Mouse (Mus musculus) CH12.LX (cell line): ENCODE measurements around the gene Clec3b. TPM values are rescaled to one million over a fixed set of nuclear protein-coding genes. Genes with fewer than 3 reads are reported as not detected.

Experiments used
- DNase-seq: peaks from one replicate; pipeline ENCODE4 v3.0.0-alpha.2; 2013; ENCODE audit errors: extremely low read depth
- H3K27ac ChIP-seq: 2 replicates; pipeline ENCODE4 v1.5.1; 2012; ENCODE audit warnings: low read depth, mild to moderate bottlenecking, control low read depth, moderate library complexity; ENCODE audit not compliant: insufficient read depth
- H3K27me3 ChIP-seq: replicated peaks from 2 replicates; pipeline ENCODE3; 2012; ENCODE audit warnings: inconsistent platforms
- H3K36me3 ChIP-seq, 2 experiments: replicated peaks in 1 of 2; 2 replicates each; pipeline versions ENCODE3 to v1.6.1; 2012; ENCODE audit warnings: inconsistent platforms in 1 of 2, low read length in 1 of 2, mild to moderate bottlenecking in 1 of 2, mixed read lengths in 1 of 2, moderate library complexity in 1 of 2; ENCODE audit not compliant: control insufficient read depth in 1 of 2, insufficient read depth in 1 of 2
- H3K4me1 ChIP-seq, 2 experiments: 2 replicates each; pipeline ENCODE4 v1.6.1; 2012; ENCODE audit warnings: inconsistent platforms in 1 of 2, moderate library complexity in 1 of 2; ENCODE audit not compliant: insufficient read depth in 2 of 2, control insufficient read depth in 1 of 2
- H3K4me2 ChIP-seq: 2 replicates; pipeline ENCODE4 v1.6.1; 2012; ENCODE audit warnings: low read depth, mild to moderate bottlenecking, control low read depth; ENCODE audit not compliant: poor library complexity, insufficient read depth, severe bottlenecking
- H3K4me3 ChIP-seq, 3 experiments: fragments of 150-350 bp in 1 of 3; sonication (generic) in 1 of 3; replicated peaks in 1 of 3; 2 replicates each; pipeline versions ENCODE3 to v1.5.1; 2011 to 2012; ENCODE audit warnings: low read depth in 2 of 3, low read length in 2 of 3, mild to moderate bottlenecking in 2 of 3, moderate library complexity in 2 of 3, control low read depth in 1 of 3, improper control_type of control experiment in 1 of 3, inconsistent platforms in 1 of 3, mixed read lengths in 1 of 3; ENCODE audit not compliant: poor library complexity in 1 of 3
- H3K79me2 ChIP-seq: replicated peaks from 2 replicates; pipeline ENCODE4 v1.6.1; 2012; ENCODE audit warnings: mild to moderate bottlenecking, moderate library complexity; ENCODE audit not compliant: control insufficient read depth, poor library complexity, insufficient read depth, severe bottlenecking; ENCODE audit errors: extremely low read depth
- H3K9ac ChIP-seq: 2 replicates; pipeline ENCODE4 v1.6.1; 2012; ENCODE audit warnings: low read depth, mild to moderate bottlenecking, control low read depth, moderate library complexity; ENCODE audit not compliant: insufficient read depth
- H3K9me3 ChIP-seq: replicated peaks from 2 replicates; pipeline ENCODE3; 2012; ENCODE audit warnings: low read length, inconsistent platforms, mixed read lengths
- CHD1 ChIP-seq: IDR thresholded peaks from 2 replicates; pipeline ENCODE4 v1.6.1; 2012; ENCODE audit warnings: low read depth, low read length, improper control_type of control experiment, inconsistent platforms
- CHD2 ChIP-seq: IDR thresholded peaks from 2 replicates; pipeline ENCODE4 v1.6.1; 2011; ENCODE audit warnings: low read length, improper control_type of control experiment
- CTCF ChIP-seq, 2 experiments: IDR thresholded peaks in 1 of 2; conservative IDR thresholded peaks in 1 of 2; 2 replicates each; pipeline ENCODE4 v1.5.1; 2011 to 2012; ENCODE audit warnings: low read depth in 2 of 2, low read length in 2 of 2, improper control_type of control experiment in 1 of 2, inconsistent platforms in 1 of 2, mild to moderate bottlenecking in 1 of 2, moderate library complexity in 1 of 2
- ELF1 ChIP-seq: IDR thresholded peaks from 2 replicates; pipeline ENCODE4 v1.6.1; 2014; ENCODE audit warnings: low read depth, mild to moderate bottlenecking, inconsistent platforms, low read length, improper control_type of control experiment
- ETS1 ChIP-seq: conservative IDR thresholded peaks from 2 replicates; pipeline ENCODE4 v1.6.1; 2012; ENCODE audit warnings: low read depth, mild to moderate bottlenecking, inconsistent platforms, low read length, improper control_type of control experiment, moderate library complexity
- MAFK ChIP-seq: IDR thresholded peaks from 2 replicates; pipeline ENCODE4 v1.6.1; 2011; ENCODE audit warnings: low read length, improper control_type of control experiment; ENCODE audit not compliant: insufficient replicate concordance
- MAX ChIP-seq: IDR thresholded peaks from 2 replicates; pipeline ENCODE4 v1.6.1; 2011; ENCODE audit warnings: low read length, improper control_type of control experiment
- MAZ ChIP-seq: IDR thresholded peaks from 2 replicates; pipeline ENCODE4 v1.6.1; 2012; ENCODE audit warnings: low read depth, mild to moderate bottlenecking, inconsistent platforms, low read length, improper control_type of control experiment, moderate library complexity
- MEF2A ChIP-seq: IDR thresholded peaks from 2 replicates; pipeline ENCODE4 v1.6.1; 2014; ENCODE audit warnings: low read depth, mild to moderate bottlenecking, inconsistent platforms, low read length, improper control_type of control experiment, borderline replicate concordance
- MYC ChIP-seq: IDR thresholded peaks from 2 replicates; pipeline ENCODE4 v1.6.1; 2011; ENCODE audit warnings: low read depth, mild to moderate bottlenecking, improper control_type of control experiment, low read length
- NELFE ChIP-seq: IDR thresholded peaks from 2 replicates; pipeline ENCODE4 v1.6.1; 2011; ENCODE audit warnings: low read depth, low read length, improper control_type of control experiment
- NRF1 ChIP-seq: IDR thresholded peaks from 2 replicates; pipeline ENCODE4 v1.6.1; 2014; ENCODE audit warnings: low read depth, mild to moderate bottlenecking, inconsistent platforms, low read length, improper control_type of control experiment, moderate library complexity
- POLR2AphosphoS2 ChIP-seq: IDR thresholded peaks from 2 replicates; pipeline ENCODE4 v1.6.1; 2011; ENCODE audit warnings: low read depth, low read length, improper control_type of control experiment
- RAD21 ChIP-seq: IDR thresholded peaks from 2 replicates; pipeline ENCODE4 v1.6.1; 2011; ENCODE audit warnings: low read depth, mild to moderate bottlenecking, low read length, improper control_type of control experiment, moderate library complexity
- SMC3 ChIP-seq: IDR thresholded peaks from 2 replicates; pipeline ENCODE4 v1.6.1; 2011; ENCODE audit warnings: low read depth, low read length, improper control_type of control experiment
- TBP ChIP-seq: conservative IDR thresholded peaks from 2 replicates; pipeline ENCODE4 v1.6.1; 2011; ENCODE audit warnings: low read depth, low read length, improper control_type of control experiment
- USF1 ChIP-seq: IDR thresholded peaks from 2 replicates; pipeline ENCODE4 v1.6.1; 2014; ENCODE audit warnings: low read depth, mild to moderate bottlenecking, inconsistent platforms, low read length, improper control_type of control experiment
- USF2 ChIP-seq: conservative IDR thresholded peaks from 2 replicates; pipeline ENCODE4 v1.6.1; 2011; ENCODE audit warnings: low read depth, low read length, improper control_type of control experiment
- ZKSCAN1 ChIP-seq: IDR thresholded peaks from 2 replicates; pipeline ENCODE4 v1.6.1; 2012; ENCODE audit warnings: low read depth, inconsistent platforms, low read length, improper control_type of control experiment, borderline replicate concordance
- ZNF384 ChIP-seq: IDR thresholded peaks from 2 replicates; pipeline ENCODE4 v1.6.1; 2012; ENCODE audit warnings: low read depth, low read length, improper control_type of control experiment, inconsistent platforms
- dilution Hi-C: fragments of 300-500 bp; cut with MboI; formaldehyde crosslinking; loops from 2 replicates; pipeline ENCODE4 v1.14.3; 2020; ENCODE audit warnings: low sequenced_read_pairs; ENCODE audit not compliant: extremely low pct_unique_long_range_greater_than_20kb, extremely low pct_ligation_motif_present
- in situ Hi-C: fragments of 300-500 bp; cut with MboI; formaldehyde crosslinking; loops from 3 replicates; pipeline ENCODE4 v1.14.3; 2019; ENCODE audit warnings: low sequenced_read_pairs, low pct_ligation_motif_present, low pct_unique_long_range_greater_than_20kb, mixed read lengths
- polyA plus RNA-seq: library from polyadenylated mRNA; unstranded; fragments of >175 nt; gene quantifications from 2 replicates; pipeline ENCODE4 v1.2.1, GENCODE M21; 2012; ENCODE audit warnings: low read depth; ENCODE audit not compliant: insufficient read length
- total RNA-seq, 2 experiments: library from RNA; depleted of rRNA; stranded (reverse); fragments of 300-350 nt in 1 of 2; fragments of >200 nt in 1 of 2; gene quantifications; 2 replicates each; pipeline ENCODE4 v1.2.3; 2012 to 2014

The Clec3b gene
- total and polyA plus RNA-seq, 3 experiments = 0.31 TPM; not detected in 2

DNA sequence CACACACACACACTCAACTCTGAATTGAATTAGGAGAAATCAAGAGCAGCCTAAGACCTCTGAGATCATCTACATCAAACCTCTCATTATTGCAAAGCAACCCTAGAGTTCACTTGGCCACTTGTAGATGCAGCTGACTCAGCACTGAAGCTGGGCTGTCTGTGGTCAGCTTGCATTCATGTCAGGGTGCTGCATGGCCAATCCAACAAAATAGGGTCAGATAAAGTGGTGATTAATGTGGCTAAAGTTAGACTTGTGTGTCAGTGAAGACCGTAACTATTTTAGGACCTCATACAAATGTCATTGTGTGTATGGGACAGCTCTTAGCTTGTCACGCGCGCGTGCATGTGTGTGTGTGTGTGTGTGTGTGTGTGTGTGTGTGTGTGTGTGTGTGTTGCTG lies 36.8 kb downstream of the Clec3b start:
- Histone ChIP-seq H3K4me3 (no peak overlapping the region), H3K4me2 (no peak overlapping the region), H3K36me3 (peaks cover 17 to 42% of the 10 kb centered on the region in 2 experiments), H3K79me2 (no peaks in the 10 kb centered on the region), H3K4me1 (peaks cover 4 to 33% of the 10 kb centered on the region in 2 experiments; a peak in 3 of 4 replicates), H3K27ac (no peak overlapping the region), H3K9me3 (no peaks in the 10 kb centered on the region), H3K9ac (no peak overlapping the region), H3K27me3 (no peaks in the 10 kb centered on the region)
- no peak for DNase-seq
- in situ Hi-C loops (no loop called here), dilution Hi-C loops (no loop called here)
- TF ChIP-seq MAX (no peak), TBP (no peak), MAFK (peak; percentile 41; the same call in 1 of the 2 replicates), NELFE (no peak), ZNF384 (no peak), RAD21 (no peak), CTCF (conservative IDR thresholded peaks at IDR 0.05 in 1 of 2, IDR thresholded peaks at IDR 0.05 in 1 of 2; ENCODE audit: low read depth in 2 of 2, low read length in 2 of 2) (no peak), POLR2AphosphoS2 (no peak), MEF2A (no peak)

DNA sequence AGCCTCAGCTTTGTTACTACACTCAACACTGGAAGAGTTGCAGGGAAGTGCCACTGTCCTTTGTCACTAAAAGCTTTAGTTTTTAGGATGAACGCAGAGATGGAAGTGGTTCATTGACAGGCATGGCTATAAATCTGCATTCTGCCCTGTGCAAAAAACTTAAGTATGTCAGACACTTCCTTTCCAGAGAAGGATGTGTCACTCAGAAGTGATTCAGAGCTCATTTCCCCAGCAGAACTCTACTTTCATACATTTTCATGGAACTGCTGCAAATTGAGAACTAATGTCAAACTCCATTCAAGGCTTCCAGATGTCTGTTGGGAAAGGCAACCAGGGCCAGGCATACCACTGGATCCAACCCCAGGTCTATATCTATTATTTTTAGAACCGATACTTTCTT lies 37.5 kb downstream of the Clec3b start:
- H3K27ac ChIP-seq = no peak overlapping the region
- H3K4me2 ChIP-seq = no peak overlapping the region

DNA sequence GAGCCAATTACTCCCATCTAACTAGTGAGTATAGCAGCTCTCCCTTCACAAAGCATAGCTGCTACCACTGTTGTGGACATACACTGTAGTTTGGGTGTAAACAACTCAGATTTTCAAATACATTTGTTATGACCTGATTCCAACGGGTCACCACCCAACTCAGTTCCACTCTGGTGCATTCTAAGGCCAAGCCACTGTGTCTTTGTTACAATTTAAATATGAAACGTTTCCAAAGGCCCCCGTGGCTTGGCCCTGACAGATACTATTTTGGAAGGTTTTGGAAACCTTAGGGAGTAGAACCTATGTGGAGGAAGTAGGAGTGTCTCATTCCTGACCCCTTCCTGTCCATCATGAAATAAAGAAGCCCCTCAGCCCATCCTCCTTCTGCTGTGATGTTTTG lies 49.4 kb downstream of the Clec3b start:
- no peak overlapping the region for H3K27ac ChIP-seq
- peaks cover 0 to 4% of the 10 kb centered on the region in 2 experiments for H3K36me3 ChIP-seq
- in situ Hi-C loops = no loop called here
- H3K4me2 ChIP-seq = no peak overlapping the region
- peaks cover 0 to 18% of the 10 kb centered on the region in 2 experiments; a peak in 3 of 4 replicates for H3K4me1 ChIP-seq
- H3K9ac ChIP-seq = no peak overlapping the region
- H3K79me2 ChIP-seq = no peaks in the 10 kb centered on the region
- no peak for DNase-seq
- no peak for TF ChIP-seq ETS1
- no peak for TF ChIP-seq POLR2AphosphoS2
- TF ChIP-seq SMC3 = no peak
- TF ChIP-seq TBP = no peak
- no peak for TF ChIP-seq USF2
- no peak for TF ChIP-seq MYC
- no peak for TF ChIP-seq CHD1
- TF ChIP-seq MAZ = no peak
- H3K9me3 ChIP-seq = no peaks in the 10 kb centered on the region
- H3K4me3 ChIP-seq = no peak overlapping the region
- no peaks in the 10 kb centered on the region for H3K27me3 ChIP-seq
- dilution Hi-C loops = no loop called here

More for the DNA sequence above, 37.5 kb downstream of the Clec3b start:
- Histone ChIP-seq H3K4me3 (no peak overlapping the region), H3K36me3 (peaks cover 17 to 35% of the 10 kb centered on the region in 2 experiments), H3K27me3 (no peaks in the 10 kb centered on the region), H3K9ac (no peak overlapping the region), H3K9me3 (no peaks in the 10 kb centered on the region), H3K4me1 (peaks cover 4 to 33% of the 10 kb centered on the region in 2 experiments; a peak in 3 of 4 replicates), H3K79me2 (no peaks in the 10 kb centered on the region)
- no peak for DNase-seq
- no peak for TF ChIP-seq ELF1
- TF ChIP-seq ZKSCAN1 = no peak
- TF ChIP-seq NRF1 = no peak
- no peak for TF ChIP-seq MAX
- no peak for TF ChIP-seq TBP
- no peak for TF ChIP-seq SMC3
- TF ChIP-seq CHD2 = no peak
- TF ChIP-seq USF1 = no peak
- in situ Hi-C loops = no loop called here
- dilution Hi-C loops = no loop called here
